Mouse (Mus musculus): ENCODE results near the gene Lima1.

Gene Lima1

GRCm38 (mm10) chr15:99733186-99733585 lies 142.1 kb downstream of the Lima1 start:
- DNase-seq (ENCODE audit: low spot score) = no peak

- no peak for DNase-seq (ENCODE audit: low spot score)
Observed at GRCm38 (mm10) chr15:99731678-99732077, 143.6 kb downstream of the Lima1 start.

- DNase-seq (ENCODE audit: low spot score) = no peak
Observed at GRCm38 (mm10) chr15:99731167-99731566, 144.1 kb downstream of the Lima1 start.

- DNase-seq (ENCODE audit: low spot score) = no peak
Observed at GRCm38 (mm10) chr15:99729056-99729783, 146.0 kb downstream of the Lima1 start.

Data from retina, embryonic 14.5 days (tissue).